Comparison of ENCODE assay signal across 21 mouse cellular contexts in the genomic region with DNA sequence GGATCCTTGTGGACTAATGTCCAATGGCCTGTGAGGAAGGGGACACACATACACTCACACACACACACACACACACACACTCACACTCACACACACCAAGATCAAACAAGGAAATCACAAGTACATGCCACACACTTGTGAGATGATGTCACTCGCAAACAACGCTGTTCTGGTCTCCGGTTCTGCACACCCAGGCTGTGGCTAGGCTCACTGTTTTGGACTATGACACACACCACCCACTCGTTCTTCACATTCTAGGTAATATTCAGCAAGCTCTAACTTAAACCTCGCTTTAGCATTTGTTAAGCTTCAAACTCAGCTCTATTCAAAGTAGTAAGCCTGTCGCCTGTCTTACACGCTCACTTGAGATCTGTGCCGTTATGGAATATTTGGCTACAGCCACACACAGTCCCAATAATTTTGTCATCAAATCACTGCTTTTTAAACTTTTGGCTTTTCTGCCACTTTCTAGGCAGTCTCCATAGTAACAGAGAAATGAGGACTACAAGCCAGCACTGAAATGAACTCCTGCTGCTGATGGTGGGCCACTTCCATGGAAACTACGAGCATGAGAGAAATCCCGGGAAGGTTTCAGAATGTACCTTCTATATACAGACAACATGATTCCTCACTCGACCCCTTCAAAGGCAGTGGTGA.
DNase-seq lines count a peak whose midpoint lies in the region; ATAC-seq and TF ChIP-seq lines count a peak whose summit lies in the region.
"Had no signal": no experiment of that assay in that cellular context is flagged by ENCODE, and none has a peak within 500 bp of the region (broad histone marks: within the 10 kb centered on the region; RNA-seq: fewer than 3 reads in every experiment).

No protein-coding gene starts in this region.

- H3K4me2 ChIP-seq in forebrain, embryonic 16.5 days (ENCODE audit: low read length): no peak overlapping the region
- H3K4me2 ChIP-seq in forebrain, embryonic 15.5 days (replicated peaks): no peak overlapping the region
- H3K4me2 ChIP-seq: embryonic facial prominence, embryonic 12.5 days; forebrain, embryonic 13.5 days; liver, embryonic 11.5 days; stomach, embryonic 15.5 days had no signal

- ATAC-seq in forebrain, embryonic 16.5 days: peak; percentile 73
- no peak for ATAC-seq in forebrain, embryonic 15.5 days (replicated peaks)
- no peak for ATAC-seq in megakaryocyte, adult 5-6 weeks (ENCODE audit: poor library complexity, severe bottlenecking)
- ATAC-seq: forebrain, embryonic 13.5 days had no signal

- no peak for TF ChIP-seq CTCF in kidney, adult 2 months (conservative IDR thresholded peaks at IDR 0.05; ENCODE audit: insufficient read depth, insufficient read length, low read depth, low read length)
- no peak for TF ChIP-seq CTCF in layer of hippocampus, adult 2 months (conservative IDR thresholded peaks at IDR 0.05)

- peaks cover 3% of the 10 kb centered on the region; the same call in 1 of the 2 replicates for H3K36me3 ChIP-seq in forebrain, embryonic 16.5 days (ENCODE audit: control insufficient read depth, insufficient read depth)
- H3K36me3 ChIP-seq in forebrain, embryonic 15.5 days: no peaks in the 10 kb centered on the region
- no peaks in the 10 kb centered on the region for H3K36me3 ChIP-seq in kidney, adult 2 months (ENCODE audit: control insufficient read depth, insufficient read depth, low read length)
- H3K36me3 ChIP-seq in megakaryocyte, embryonic 14.5 days (replicated peaks; ENCODE audit: low read length): peaks cover 48% of the 10 kb centered on the region

- DNase-seq in kidney, adult 2 months: peak; percentile 37
- no peak for DNase-seq in kidney, postnatal 4 days
- peak; percentile 28 to 48 for DNase-seq in layer of hippocampus, adult 2 months (ENCODE audit: low spot score in 2 of 2)
- no peak for DNase-seq in urinary bladder, postnatal 14 days (ENCODE audit: low spot score)
- DNase-seq: adrenal gland, adult 8-10 months; cerebellum, adult 9-11 months; gastrocnemius, postnatal 10 days; retina, postnatal 1 day; thymus, adult 2 months had no signal

- H3K9me3 ChIP-seq in forebrain, embryonic 16.5 days (ENCODE audit: control insufficient read depth, low read length): no peaks in the 10 kb centered on the region
- H3K9me3 ChIP-seq in forebrain, embryonic 15.5 days: no peaks in the 10 kb centered on the region
- H3K9me3 ChIP-seq in megakaryocyte, embryonic 14.5 days: no peaks in the 10 kb centered on the region
- H3K9me3 ChIP-seq: embryonic facial prominence, embryonic 12.5 days; forebrain, embryonic 13.5 days; midbrain, embryonic 10.5 days; stomach, embryonic 15.5 days had no signal

- H3K9ac ChIP-seq in forebrain, embryonic 16.5 days (replicated peaks; ENCODE audit: low read depth, low read length): no peak overlapping the region
- H3K9ac ChIP-seq in forebrain, embryonic 15.5 days (replicated peaks): no peak overlapping the region
- H3K9ac ChIP-seq: embryonic facial prominence, embryonic 12.5 days; forebrain, embryonic 13.5 days; stomach, embryonic 15.5 days had no signal

- no peaks in the 10 kb centered on the region for H3K4me1 ChIP-seq in forebrain, embryonic 16.5 days (replicated peaks; ENCODE audit: control insufficient read depth, insufficient read depth, low read length)
- 0 out of 2 replicates have a peak, but pooled peaks cover 3% of the 10 kb centered on the region for H3K4me1 ChIP-seq in forebrain, embryonic 15.5 days
- H3K4me1 ChIP-seq in kidney, adult 2 months (ENCODE audit: control insufficient read depth, insufficient read depth, low read length): no peaks in the 10 kb centered on the region
- H3K4me1 ChIP-seq in megakaryocyte, embryonic 14.5 days: peaks cover 95% of the 10 kb centered on the region
- H3K4me1 ChIP-seq: forebrain, embryonic 13.5 days; stomach, embryonic 15.5 days had no signal

- WGBS in forebrain, embryonic 16.5 days: 79% methylated on average over 11 of the region's 11 CpGs
- WGBS in forebrain, embryonic 15.5 days: 83% methylated on average over 11 of the region's 11 CpGs
- whole genome bisulfite sequencing in kidney, adult 2 months: 91% methylated on average over 11 of the region's 11 CpGs

- H3K4me3 ChIP-seq in forebrain, embryonic 16.5 days (replicated peaks; ENCODE audit: low read length): no peak overlapping the region
- H3K4me3 ChIP-seq in forebrain, embryonic 15.5 days: no peak overlapping the region
- H3K4me3 ChIP-seq in kidney, adult 2 months (ENCODE audit: insufficient read depth, low read depth, low read length): no peak overlapping the region
- peak overlapping the region; percentile 78 for H3K4me3 ChIP-seq in megakaryocyte, embryonic 14.5 days (replicated peaks)
- no peak overlapping the region for H3K4me3 ChIP-seq in layer of hippocampus, adult 2 months
- H3K4me3 ChIP-seq: embryonic facial prominence, embryonic 12.5 days; erythroblast, embryonic 14.5 days; forebrain, embryonic 13.5 days; heart, adult 2 months; midbrain, embryonic 10.5 days; stomach, embryonic 15.5 days had no signal

- H3K27ac ChIP-seq in forebrain, embryonic 16.5 days (ENCODE audit: low read length): no peak overlapping the region; the same call in 1 of the 2 replicates
- H3K27ac ChIP-seq in forebrain, embryonic 15.5 days (replicated peaks): no peak overlapping the region
- no peak overlapping the region for H3K27ac ChIP-seq in kidney, adult 2 months (ENCODE audit: insufficient read depth, low read depth, low read length)
- H3K27ac ChIP-seq in layer of hippocampus, adult 2 months: peak overlapping the region; percentile 74
- H3K27ac ChIP-seq: embryonic facial prominence, embryonic 12.5 days; forebrain, embryonic 13.5 days; heart, adult 2 months; kidney, postnatal 0 days; midbrain, embryonic 10.5 days; stomach, embryonic 15.5 days had no signal

- H3K27me3 ChIP-seq in forebrain, embryonic 16.5 days (replicated peaks; ENCODE audit: control insufficient read depth, insufficient read depth, low read length): no peaks in the 10 kb centered on the region
- H3K27me3 ChIP-seq in forebrain, embryonic 15.5 days: no peaks in the 10 kb centered on the region
- H3K27me3 ChIP-seq in kidney, adult 2 months (replicated peaks; ENCODE audit: control insufficient read depth, insufficient read depth, low read length): no peaks in the 10 kb centered on the region
- no peaks in the 10 kb centered on the region for H3K27me3 ChIP-seq in megakaryocyte, embryonic 14.5 days (replicated peaks)
- H3K27me3 ChIP-seq: embryonic facial prominence, embryonic 12.5 days; forebrain, embryonic 13.5 days; stomach, embryonic 15.5 days had no signal

- TF ChIP-seq POLR2A in kidney, adult 2 months (IDR thresholded peaks at IDR 0.05; ENCODE audit: low read depth, low read length): no peak

Comparison
In these comparisons a context has a peak if more than half of its experiments do, and no peak if none do; other contexts are left out.
1. DNase-seq: peak in kidney, adult 2 months (single experiment) and layer of hippocampus, adult 2 months (2 of 2); none in kidney, postnatal 4 days (0 of 2) and urinary bladder, postnatal 14 days (single experiment).